Mouse (Mus musculus) MEL (cell line): ENCODE measurements around the gene Iqgap3. TPM values are rescaled to one million over a fixed set of nuclear protein-coding genes. Genes with fewer than 3 reads are reported as not detected.

Experiments
- DNase-seq: peaks from one replicate; pipeline ENCODE4 v3.0.0; 2011; ENCODE audit warnings: low read depth, low spot score
- H3K27ac ChIP-seq: 2 replicates; pipeline ENCODE4 v1.5.1; 2012; ENCODE audit warnings: low read depth, mild to moderate bottlenecking, control low read depth, low read length, moderate library complexity; ENCODE audit not compliant: control insufficient read depth
- H3K27me3 ChIP-seq, 2 experiments: fragments of 150-350 bp in 1 of 2; sonication (generic) in 1 of 2; 2 replicates each; pipeline ENCODE4 v1.6.1; 2012; ENCODE audit warnings: low read length in 2 of 2, mild to moderate bottlenecking in 2 of 2, improper control_type of control experiment in 1 of 2, moderate library complexity in 1 of 2; ENCODE audit not compliant: insufficient read depth in 2 of 2, control insufficient read depth in 1 of 2
- H3K36me3 ChIP-seq, 2 experiments: 2 replicates each; pipeline ENCODE4 v1.6.1; 2012 to 2014; ENCODE audit warnings: low read length in 2 of 2, improper control_type of control experiment in 1 of 2, inconsistent platforms in 1 of 2, mild to moderate bottlenecking in 1 of 2; ENCODE audit not compliant: insufficient read depth in 2 of 2, control insufficient read depth in 1 of 2
- H3K4me1 ChIP-seq, 2 experiments: fragments of 150-350 bp in 1 of 2; sonication (generic) in 1 of 2; 2 replicates each; pipeline ENCODE4 v1.6.1; 2012; ENCODE audit warnings: low read length in 2 of 2, improper control_type of control experiment in 1 of 2, mild to moderate bottlenecking in 1 of 2; ENCODE audit not compliant: insufficient read depth in 2 of 2, control insufficient read depth in 1 of 2
- H3K4me3 ChIP-seq, 2 experiments: fragments of 150-350 bp in 1 of 2; sonication (generic) in 1 of 2; 2 replicates each; pipeline ENCODE4 v1.5.1; 2012; ENCODE audit warnings: low read depth in 2 of 2, low read length in 2 of 2, mild to moderate bottlenecking in 2 of 2, moderate library complexity in 2 of 2, control low read depth in 1 of 2, improper control_type of control experiment in 1 of 2; ENCODE audit not compliant: control insufficient read depth in 1 of 2, insufficient read depth in 1 of 2
- H3K79me2 ChIP-seq: 2 replicates; pipeline ENCODE4 v1.6.1; 2012; ENCODE audit warnings: mild to moderate bottlenecking, low read length, moderate library complexity; ENCODE audit not compliant: control insufficient read depth, poor library complexity, insufficient read depth
- H3K9ac ChIP-seq: 2 replicates; pipeline ENCODE4 v1.6.1; 2012; ENCODE audit warnings: low read depth, mild to moderate bottlenecking, control low read depth, low read length, moderate library complexity; ENCODE audit not compliant: control insufficient read depth, poor library complexity, severe bottlenecking
- H3K9me3 ChIP-seq: fragments of 150-350 bp; sonication (generic); replicated peaks from 2 replicates; pipeline ENCODE4 v1.6.1; 2012; ENCODE audit warnings: mild to moderate bottlenecking, low read length, improper control_type of control experiment, moderate library complexity; ENCODE audit not compliant: insufficient read depth
- CHD1 ChIP-seq: IDR thresholded peaks from 2 replicates; pipeline ENCODE4 v1.6.1; 2012; ENCODE audit warnings: low read depth, mild to moderate bottlenecking, inconsistent platforms, low read length, improper control_type of control experiment
- CHD2 ChIP-seq: IDR thresholded peaks from 2 replicates; pipeline ENCODE4 v1.6.1; 2011; ENCODE audit warnings: low read length, improper control_type of control experiment
- EP300 ChIP-seq, 2 experiments: IDR thresholded peaks; 2 replicates each; pipeline ENCODE4 v1.6.1; 2011; ENCODE audit warnings: improper control_type of control experiment in 2 of 2, low read length in 2 of 2, low read depth in 1 of 2, mild to moderate bottlenecking in 1 of 2
- ETS1 ChIP-seq: IDR thresholded peaks from 2 replicates; pipeline ENCODE4 v1.6.1; 2012; ENCODE audit warnings: low read depth, mild to moderate bottlenecking, inconsistent platforms, low read length, improper control_type of control experiment, moderate library complexity
- MAFK ChIP-seq: IDR thresholded peaks from 2 replicates; pipeline ENCODE4 v1.6.1; 2011; ENCODE audit warnings: low read depth, mild to moderate bottlenecking, low read length, improper control_type of control experiment, borderline replicate concordance
- MAX ChIP-seq: IDR thresholded peaks from 2 replicates; pipeline ENCODE4 v1.6.1; 2011; ENCODE audit warnings: low read length, improper control_type of control experiment
- MEF2A ChIP-seq: IDR thresholded peaks from 2 replicates; pipeline ENCODE4 v1.6.1; 2014; ENCODE audit warnings: low read depth, mild to moderate bottlenecking, inconsistent platforms, low read length, improper control_type of control experiment; ENCODE audit not compliant: poor library complexity, insufficient replicate concordance, severe bottlenecking; ENCODE audit errors: extremely low read depth
- MXI1 ChIP-seq: IDR thresholded peaks from 2 replicates; pipeline ENCODE4 v1.6.1; 2011; ENCODE audit warnings: mild to moderate bottlenecking, low read depth, low read length, improper control_type of control experiment
- MYB ChIP-seq: IDR thresholded peaks from 2 replicates; pipeline ENCODE4 v1.6.1; 2011; ENCODE audit warnings: mild to moderate bottlenecking, low read depth, low read length, improper control_type of control experiment
- POLR2A ChIP-seq, 2 experiments: IDR thresholded peaks; 2 replicates each; pipeline ENCODE4 v1.6.1; 2011 to 2012; ENCODE audit warnings: low read length in 2 of 2, mild to moderate bottlenecking in 2 of 2, control low read depth in 1 of 2, improper control_type of control experiment in 1 of 2, low read depth in 1 of 2, moderate library complexity in 1 of 2; ENCODE audit not compliant: control insufficient read depth in 1 of 2, insufficient read depth in 1 of 2, poor library complexity in 1 of 2
- POLR2AphosphoS2 ChIP-seq: IDR thresholded peaks from 2 replicates; pipeline ENCODE4 v1.6.1; 2011; ENCODE audit warnings: low read length, improper control_type of control experiment
- SIN3A ChIP-seq: IDR thresholded peaks from 2 replicates; pipeline ENCODE4 v1.6.1; 2012; ENCODE audit warnings: low read length, improper control_type of control experiment, inconsistent platforms
- SMC3 ChIP-seq: IDR thresholded peaks from 2 replicates; pipeline ENCODE4 v1.6.1; 2011; ENCODE audit warnings: low read depth, low read length, improper control_type of control experiment
- TBP ChIP-seq: IDR thresholded peaks from 2 replicates; pipeline ENCODE4 v1.8.0; 2011; ENCODE audit warnings: low read depth, low read length, improper control_type of control experiment
- UBTF ChIP-seq: IDR thresholded peaks from 2 replicates; pipeline ENCODE4 v1.6.1; 2012; ENCODE audit warnings: low read depth, mild to moderate bottlenecking, inconsistent platforms, low read length, improper control_type of control experiment, moderate library complexity, borderline replicate concordance; ENCODE audit not compliant: insufficient read depth
- ZNF384 ChIP-seq: IDR thresholded peaks from 2 replicates; pipeline ENCODE4 v1.6.1; 2012; ENCODE audit warnings: low read depth, mild to moderate bottlenecking, inconsistent platforms, low read length, improper control_type of control experiment
- polyA plus RNA-seq, 2 experiments: library from polyadenylated mRNA; stranded (reverse) in 1 of 2; unstranded in 1 of 2; fragments of >175 nt in 1 of 2; fragments of >200 nt in 1 of 2; gene quantifications; 2 replicates each; pipeline versions ENCODE4 v1.2.1 to v1.2.4; 2012; ENCODE audit warnings: low replicate concordance in 2 of 2, low read depth in 1 of 2; ENCODE audit not compliant: insufficient read length in 2 of 2, insufficient read depth in 1 of 2, missing spikeins in 1 of 2
- total RNA-seq: library from RNA; depleted of rRNA; stranded (reverse); fragments of 300-350 nt; gene quantifications from 2 replicates; pipeline ENCODE4 v1.2.3, GENCODE M21; 2012

Iqgap3 gene
- total and polyA plus RNA-seq, 3 experiments, result 21.1 to 42.5 TPM; not detected in 1

DNA sequence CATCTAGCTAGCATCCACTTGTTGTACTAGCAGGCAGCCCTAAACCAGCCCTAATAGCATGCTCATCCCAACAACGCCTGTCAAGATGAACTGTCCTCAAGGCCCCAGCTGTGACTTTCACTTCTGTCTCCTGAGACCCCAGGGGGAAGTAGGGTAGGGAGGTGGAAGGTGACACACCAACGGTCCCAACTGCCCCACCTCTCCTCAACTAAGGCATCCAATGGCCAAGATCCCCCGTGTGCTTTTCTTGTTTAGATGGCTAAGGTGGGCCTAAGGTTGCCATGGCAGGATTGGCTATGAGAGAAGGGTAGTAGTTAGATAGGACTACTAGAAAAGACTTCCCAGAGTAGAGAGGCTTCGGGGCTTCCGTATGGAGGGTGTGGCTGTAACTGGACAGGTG is 66.6 kb downstream of the Iqgap3 start:
- H3K36me3 ChIP-seq, result peaks cover 3 to 54% of the 10 kb centered on the region in 2 experiments; a peak in 3 of 4 replicates
- peaks cover 96% of the 10 kb centered on the region for H3K79me2 ChIP-seq
- TF ChIP-seq MAFK (no peak), MYB (peak; percentile 39; the same call in 1 of the 2 replicates), ZNF384 (no peak)
- no peaks in the 10 kb centered on the region for H3K9me3 ChIP-seq
- no peak overlapping the region for H3K9ac ChIP-seq
- peak overlapping the region; percentile 59 for H3K27ac ChIP-seq
- H3K4me3 ChIP-seq, result no peak overlapping the region
- no peak for DNase-seq
- no peaks in the 10 kb centered on the region for H3K27me3 ChIP-seq
- H3K4me1 ChIP-seq, result peaks cover 29 to 60% of the 10 kb centered on the region in 2 experiments

DNA sequence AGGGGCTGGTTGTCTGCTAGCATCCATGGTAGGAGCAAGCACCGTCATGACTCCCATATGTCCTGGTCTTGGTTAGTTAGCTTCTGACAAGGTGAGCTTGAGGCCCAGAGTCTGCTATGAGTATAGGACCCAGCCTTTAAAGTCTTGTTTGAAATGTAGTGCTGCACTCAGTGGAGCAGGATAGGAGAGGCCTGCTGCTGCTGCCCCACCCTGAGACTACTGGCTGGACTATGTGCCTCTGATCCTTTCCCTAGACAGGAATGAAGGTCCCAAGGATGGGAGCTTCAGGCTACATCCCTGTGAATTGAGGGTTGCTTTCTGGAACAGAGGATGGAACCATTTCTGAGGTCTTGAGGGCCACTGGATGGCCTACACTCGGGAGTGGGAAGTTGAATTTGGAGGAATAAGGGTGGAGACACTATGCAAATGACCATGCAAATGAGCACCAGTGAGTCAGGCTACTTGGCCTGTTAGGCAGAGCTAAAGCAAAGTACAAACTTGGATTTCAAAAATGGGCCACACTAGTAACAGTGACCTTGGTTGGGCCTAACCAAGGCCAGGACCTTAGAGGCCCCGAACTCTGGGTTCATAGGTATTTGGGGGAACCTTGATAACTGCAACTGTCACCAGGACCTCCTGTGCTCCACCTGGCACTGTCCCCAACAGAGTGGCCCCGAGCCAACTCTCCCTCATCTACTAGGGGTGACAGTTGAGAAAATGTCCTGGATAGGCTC is 67.2 kb downstream of the Iqgap3 start:
- TF ChIP-seq TBP, result 0 out of 2 replicates have a peak, but pooled peaks have one; percentile 19
- TF ChIP-seq SIN3A, result 0 out of 2 replicates have a peak, but pooled peaks have one; percentile 24
- no peak for TF ChIP-seq MEF2A
- TF ChIP-seq SMC3, result no peak
- 0 out of 4 replicates have a peak, but pooled peaks of 1 of the 2 experiments have one; percentile 17 for TF ChIP-seq POLR2A (IDR thresholded peaks at IDR 0.05; ENCODE audit: control insufficient read depth in 1 of 2, insufficient read depth in 1 of 2, low read depth in 1 of 2, low read length in 2 of 2, poor library complexity in 1 of 2)
- TF ChIP-seq MYB, result peak; percentile 71; the same call in 1 of the 2 replicates
- peak; percentile 40; the same call in 1 of the 2 replicates for TF ChIP-seq ETS1
- no peak for TF ChIP-seq CHD2
- peak; percentile 21 to 71; a peak in 3 of 4 replicates for TF ChIP-seq EP300 (IDR thresholded peaks at IDR 0.05; ENCODE audit: low read depth in 1 of 2, low read length in 2 of 2)
- Histone ChIP-seq H3K79me2 (peaks cover 94% of the 10 kb centered on the region), H3K36me3 (peaks cover 3 to 54% of the 10 kb centered on the region in 2 experiments; a peak in 3 of 4 replicates), H3K27me3 (no peaks in the 10 kb centered on the region), H3K9ac (no peak overlapping the region), H3K4me1 (peaks cover 29 to 60% of the 10 kb centered on the region in 2 experiments), H3K4me3 (no peak overlapping the region), H3K9me3 (no peaks in the 10 kb centered on the region), H3K27ac (peak overlapping the region; percentile 59)
- DNase-seq, result peak; percentile 87

DNA sequence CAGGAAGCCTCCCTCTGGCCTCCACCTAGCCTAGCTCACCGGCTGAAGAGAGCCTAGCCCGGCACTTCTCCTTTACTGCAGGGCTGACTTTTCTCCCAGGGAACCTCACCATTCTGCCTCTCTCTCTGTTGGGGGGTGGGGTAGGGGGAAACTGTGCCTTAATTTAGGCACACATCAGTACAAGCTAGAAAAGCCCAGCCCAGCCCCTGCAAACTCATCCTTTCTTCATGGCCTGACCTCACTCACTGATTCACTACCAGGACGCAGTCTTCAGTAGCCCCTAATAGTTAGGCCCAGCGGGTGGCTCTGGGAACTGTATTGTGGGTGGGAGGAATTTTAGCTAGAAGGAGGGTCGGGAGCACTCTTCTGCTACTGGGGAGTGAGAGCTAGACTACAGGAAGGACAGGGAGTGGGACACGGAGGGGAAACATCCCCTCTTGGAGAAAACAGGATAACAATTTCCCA is 67.8 kb downstream of the Iqgap3 start:
- TF ChIP-seq EP300 (IDR thresholded peaks at IDR 0.05; ENCODE audit: low read depth in 1 of 2, low read length in 2 of 2), result 0 out of 4 replicates have a peak, but pooled peaks of 1 of the 2 experiments have one; percentile 2
- no peak for TF ChIP-seq MAX
- TF ChIP-seq MXI1, result peak; percentile 35; the same call in 1 of the 2 replicates
- 0 out of 2 replicates have a peak, but pooled peaks have one; percentile 40 for TF ChIP-seq CHD1
- TF ChIP-seq POLR2A (IDR thresholded peaks at IDR 0.05; ENCODE audit: control insufficient read depth in 1 of 2, insufficient read depth in 1 of 2, low read depth in 1 of 2, low read length in 2 of 2, poor library complexity in 1 of 2), result 0 out of 4 replicates have a peak, but pooled peaks of 1 of the 2 experiments have one; percentile 0
- no peak for TF ChIP-seq POLR2AphosphoS2
- peak; percentile 87; the same call in 1 of the 2 replicates for TF ChIP-seq UBTF
- Histone ChIP-seq H3K9me3 (no peaks in the 10 kb centered on the region), H3K36me3 (peaks cover 3 to 50% of the 10 kb centered on the region in 2 experiments; a peak in 3 of 4 replicates), H3K27me3 (no peaks in the 10 kb centered on the region), H3K27ac (peak overlapping the region; percentile 59), H3K4me3 (peak overlapping the region in 1 of 2 experiments; percentile 4; a peak in 1 of 4 replicates), H3K79me2 (peaks cover 91% of the 10 kb centered on the region), H3K4me1 (peaks cover 26 to 56% of the 10 kb centered on the region in 2 experiments), H3K9ac (peak overlapping the region; percentile 45)
- no peak for DNase-seq
